Mouse (Mus musculus): ENCODE data around the gene Rhobtb1. TPM values are rescaled to one million over a fixed set of nuclear protein-coding genes. Genes with fewer than 3 reads are reported as not detected.

Rhobtb1 gene
- polyA plus RNA-seq, 1 experiment from 2014 or later, result 32.9 TPM

GRCm38 (mm10) chr10:69187773-69188443 lies 36.7 kb downstream of the Rhobtb1 start:
- Histone ChIP-seq H3K27ac (ENCODE audit: poor library complexity, severe bottlenecking) (no peak overlapping the region), H3K9me3 (replicated peaks) (no peaks in the 10 kb centered on the region; the same call in 1 of the 2 replicates), H3K27me3 (replicated peaks) (no peaks in the 10 kb centered on the region), H3K36me3 (no peaks in the 10 kb centered on the region), H3K4me2 (no peak overlapping the region), H3K9ac (no peak overlapping the region), H3K4me3 (no peak overlapping the region), H3K4me1 (replicated peaks) (peaks cover 9% of the 10 kb centered on the region; the same call in 1 of the 2 replicates)
- ATAC-seq (ENCODE audit: insufficient number of reproducible peaks, low FRiP score), result no peak
- WGBS, result 69% methylated on average over 9 of the region's 9 CpGs

GRCm38 (mm10) chr10:69190434-69191160 lies 39.4 kb downstream of the Rhobtb1 start:
- H3K36me3 ChIP-seq, result no peaks in the 10 kb centered on the region
- 59% methylated on average over 10 of the region's 10 CpGs for WGBS
- H3K4me1 ChIP-seq (replicated peaks), result peaks cover 9% of the 10 kb centered on the region; the same call in 1 of the 2 replicates
- H3K27ac ChIP-seq (ENCODE audit: poor library complexity, severe bottlenecking), result no peak overlapping the region
- H3K4me2 ChIP-seq, result no peak overlapping the region
- no peak for ATAC-seq (ENCODE audit: insufficient number of reproducible peaks, low FRiP score)
- no peaks in the 10 kb centered on the region for H3K27me3 ChIP-seq (replicated peaks)
- H3K9ac ChIP-seq, result no peak overlapping the region
- no peaks in the 10 kb centered on the region for H3K9me3 ChIP-seq (replicated peaks)
- no peak overlapping the region for H3K4me3 ChIP-seq

- peaks cover 9% of the 10 kb centered on the region; the same call in 1 of the 2 replicates for H3K4me1 ChIP-seq (replicated peaks)
- no peak for ATAC-seq (ENCODE audit: insufficient number of reproducible peaks, low FRiP score)
- no peak overlapping the region for H3K9ac ChIP-seq
- no peaks in the 10 kb centered on the region for H3K27me3 ChIP-seq (replicated peaks)
- H3K36me3 ChIP-seq, result no peaks in the 10 kb centered on the region
- H3K9me3 ChIP-seq (replicated peaks), result no peaks in the 10 kb centered on the region
- 83% methylated on average over 5 of the region's 5 CpGs for WGBS
- H3K4me2 ChIP-seq, result no peak overlapping the region
- no peak overlapping the region for H3K4me3 ChIP-seq
- no peak overlapping the region for H3K27ac ChIP-seq (ENCODE audit: poor library complexity, severe bottlenecking)
Observed at GRCm38 (mm10) chr10:69192266-69192665, 41.0 kb downstream of the Rhobtb1 start.

- Histone ChIP-seq H3K27ac (ENCODE audit: poor library complexity, severe bottlenecking) (no peak overlapping the region), H3K27me3 (replicated peaks) (no peaks in the 10 kb centered on the region), H3K4me2 (no peak overlapping the region), H3K9me3 (replicated peaks) (no peaks in the 10 kb centered on the region), H3K36me3 (no peaks in the 10 kb centered on the region), H3K4me1 (replicated peaks) (peaks cover 9% of the 10 kb centered on the region; the same call in 1 of the 2 replicates), H3K4me3 (no peak overlapping the region), H3K9ac (no peak overlapping the region)
- no peak for ATAC-seq (ENCODE audit: insufficient number of reproducible peaks, low FRiP score)
- 84% methylated on average over 10 of the region's 10 CpGs for WGBS
Observed at GRCm38 (mm10) chr10:69193721-69194120, 42.5 kb downstream of the Rhobtb1 start.

GRCm38 (mm10) chr10:69204677-69205400 lies 53.6 kb downstream of the Rhobtb1 start:
- Histone ChIP-seq H3K4me1 (replicated peaks) (peaks cover 8% of the 10 kb centered on the region), H3K9me3 (replicated peaks) (no peaks in the 10 kb centered on the region), H3K27ac (ENCODE audit: poor library complexity, severe bottlenecking) (peak overlapping the region; percentile 51; the same call in 1 of the 2 replicates), H3K27me3 (replicated peaks) (no peaks in the 10 kb centered on the region), H3K36me3 (peaks cover 9% of the 10 kb centered on the region; the same call in 1 of the 2 replicates), H3K9ac (no peak overlapping the region), H3K4me3 (no peak overlapping the region), H3K4me2 (peak overlapping the region; percentile 26; the same call in 1 of the 2 replicates)
- ATAC-seq (ENCODE audit: insufficient number of reproducible peaks, low FRiP score), result peak; percentile 42; the same call in 1 of the 2 replicates
- WGBS, result 31% methylated on average over 8 of the region's 8 CpGs

GRCm38 (mm10) chr10:69206081-69206480 lies 54.8 kb downstream of the Rhobtb1 start:
- no peak overlapping the region for H3K27ac ChIP-seq (ENCODE audit: poor library complexity, severe bottlenecking)
- H3K4me3 ChIP-seq, result no peak overlapping the region
- H3K9me3 ChIP-seq (replicated peaks), result no peaks in the 10 kb centered on the region
- H3K36me3 ChIP-seq, result peaks cover 13% of the 10 kb centered on the region
- H3K9ac ChIP-seq, result no peak overlapping the region
- no peak for ATAC-seq (ENCODE audit: insufficient number of reproducible peaks, low FRiP score)
- no peak overlapping the region for H3K4me2 ChIP-seq
- 74% methylated on average over 6 of the region's 6 CpGs for WGBS
- peaks cover 8% of the 10 kb centered on the region for H3K4me1 ChIP-seq (replicated peaks)
- H3K27me3 ChIP-seq (replicated peaks), result no peaks in the 10 kb centered on the region

- WGBS, result 72% methylated on average over 7 of the region's 7 CpGs
- H3K9ac ChIP-seq, result no peak overlapping the region
- no peak overlapping the region for H3K4me3 ChIP-seq
- H3K27ac ChIP-seq (ENCODE audit: poor library complexity, severe bottlenecking), result no peak overlapping the region
- no peak overlapping the region for H3K4me2 ChIP-seq
- no peak for ATAC-seq (ENCODE audit: insufficient number of reproducible peaks, low FRiP score)
- no peaks in the 10 kb centered on the region for H3K27me3 ChIP-seq (replicated peaks)
- H3K4me1 ChIP-seq (replicated peaks), result peaks cover 17% of the 10 kb centered on the region
- H3K36me3 ChIP-seq, result peaks cover 13% of the 10 kb centered on the region
- H3K9me3 ChIP-seq (replicated peaks), result no peaks in the 10 kb centered on the region
Observed at GRCm38 (mm10) chr10:69207481-69207880, 56.2 kb downstream of the Rhobtb1 start.

- ATAC-seq (ENCODE audit: insufficient number of reproducible peaks, low FRiP score), result no peak
- Histone ChIP-seq H3K9me3 (replicated peaks) (no peaks in the 10 kb centered on the region), H3K4me1 (replicated peaks) (peaks cover 17% of the 10 kb centered on the region), H3K4me3 (no peak overlapping the region), H3K9ac (no peak overlapping the region), H3K4me2 (no peak overlapping the region), H3K27me3 (replicated peaks) (no peaks in the 10 kb centered on the region), H3K36me3 (peaks cover 13% of the 10 kb centered on the region), H3K27ac (ENCODE audit: poor library complexity, severe bottlenecking) (no peak overlapping the region)
- 84% methylated on average over 15 of the region's 15 CpGs for WGBS
Observed at GRCm38 (mm10) chr10:69207981-69208630, 56.9 kb downstream of the Rhobtb1 start.

GRCm38 (mm10) chr10:69208705-69209104 lies 57.5 kb downstream of the Rhobtb1 start:
- 85% methylated on average over 3 of the region's 3 CpGs for WGBS
- no peak for ATAC-seq (ENCODE audit: insufficient number of reproducible peaks, low FRiP score)
- H3K36me3 ChIP-seq, result peaks cover 13% of the 10 kb centered on the region
- H3K27me3 ChIP-seq (replicated peaks), result no peaks in the 10 kb centered on the region
- no peak overlapping the region for H3K9ac ChIP-seq
- H3K27ac ChIP-seq (ENCODE audit: poor library complexity, severe bottlenecking), result no peak overlapping the region
- no peaks in the 10 kb centered on the region for H3K9me3 ChIP-seq (replicated peaks)
- peaks cover 17% of the 10 kb centered on the region for H3K4me1 ChIP-seq (replicated peaks)
- no peak overlapping the region for H3K4me3 ChIP-seq
- H3K4me2 ChIP-seq, result no peak overlapping the region

- Histone ChIP-seq H3K36me3 (peaks cover 13% of the 10 kb centered on the region), H3K27ac (ENCODE audit: poor library complexity, severe bottlenecking) (no peak overlapping the region), H3K9me3 (replicated peaks) (no peaks in the 10 kb centered on the region), H3K4me3 (no peak overlapping the region), H3K4me2 (no peak overlapping the region), H3K4me1 (replicated peaks) (peaks cover 20% of the 10 kb centered on the region), H3K27me3 (replicated peaks) (no peaks in the 10 kb centered on the region), H3K9ac (no peak overlapping the region)
- 93% methylated on average over 10 of the region's 10 CpGs for WGBS
- no peak for ATAC-seq (ENCODE audit: insufficient number of reproducible peaks, low FRiP score)
Observed at GRCm38 (mm10) chr10:69210006-69210405, 58.8 kb downstream of the Rhobtb1 start.

Data from heart, embryonic 12.5 days (tissue).